Mouse (Mus musculus): Measurements from ENCODE around the gene Itgae.

The Itgae gene

GRCm38 (mm10) chr11:73090283-73090682, at the start of gene Itgae:
TSS of gene Itgae (plus strand) at chr11:73090583.
- no peak for DNase-seq (ENCODE audit: low read depth, low spot score)

GRCm38 (mm10) chr11:73044229-73044755, 46.1 kb upstream of the Itgae start:
- no peak for DNase-seq (ENCODE audit: low read depth, low spot score)

GRCm38 (mm10) chr11:73044789-73045188, 45.6 kb upstream of the Itgae start:
- DNase-seq (ENCODE audit: low read depth, low spot score) = no peak

- DNase-seq (ENCODE audit: low read depth, low spot score) = peak; percentile 96
Measured at GRCm38 (mm10) chr11:73047542-73047996, 42.8 kb upstream of the Itgae start, which contains the start of gene Ncbp3. TSS of gene Ncbp3 (plus strand) at chr11:73047783.

- DNase-seq (ENCODE audit: low read depth, low spot score) = no peak
Measured at GRCm38 (mm10) chr11:73048030-73048876, 42.1 kb upstream of the Itgae start.

- no peak for DNase-seq (ENCODE audit: low read depth, low spot score)
Measured at GRCm38 (mm10) chr11:73049335-73049734, 41.0 kb upstream of the Itgae start.

GRCm38 (mm10) chr11:73052795-73053194, 37.6 kb upstream of the Itgae start:
- no peak for DNase-seq (ENCODE audit: low read depth, low spot score)

GRCm38 (mm10) chr11:73057701-73058100, 32.7 kb upstream of the Itgae start:
- no peak for DNase-seq (ENCODE audit: low read depth, low spot score)

GRCm38 (mm10) chr11:73059630-73060029, 30.8 kb upstream of the Itgae start:
- no peak for DNase-seq (ENCODE audit: low read depth, low spot score)

- DNase-seq (ENCODE audit: low read depth, low spot score) = no peak
Measured at GRCm38 (mm10) chr11:73061413-73061812, 29.0 kb upstream of the Itgae start.

- DNase-seq (ENCODE audit: low read depth, low spot score) = no peak
Measured at GRCm38 (mm10) chr11:73071839-73072238, 18.5 kb upstream of the Itgae start.

- DNase-seq (ENCODE audit: low read depth, low spot score) = no peak
Measured at GRCm38 (mm10) chr11:73076295-73076694, 14.1 kb upstream of the Itgae start.

GRCm38 (mm10) chr11:73076733-73077132, 13.7 kb upstream of the Itgae start:
- DNase-seq (ENCODE audit: low read depth, low spot score) = no peak

- no peak for DNase-seq (ENCODE audit: low read depth, low spot score)
Measured at GRCm38 (mm10) chr11:73077211-73077720, 13.1 kb upstream of the Itgae start.

- no peak for DNase-seq (ENCODE audit: low read depth, low spot score)
Measured at GRCm38 (mm10) chr11:73078615-73079014, 11.8 kb upstream of the Itgae start.

- no peak for DNase-seq (ENCODE audit: low read depth, low spot score)
Measured at GRCm38 (mm10) chr11:73080306-73080705, 10.1 kb upstream of the Itgae start.

- no peak for DNase-seq (ENCODE audit: low read depth, low spot score)
Measured at GRCm38 (mm10) chr11:73084303-73084702, 6.1 kb upstream of the Itgae start.

GRCm38 (mm10) chr11:73084804-73085231, 5.6 kb upstream of the Itgae start:
- DNase-seq (ENCODE audit: low read depth, low spot score) = no peak

GRCm38 (mm10) chr11:73085391-73085790, 5.0 kb upstream of the Itgae start:
- DNase-seq (ENCODE audit: low read depth, low spot score) = no peak

- DNase-seq (ENCODE audit: low read depth, low spot score) = no peak
Measured at GRCm38 (mm10) chr11:73087700-73088480, 2.5 kb upstream of the Itgae start.

GRCm38 (mm10) chr11:73090826-73091225, 443 bp downstream of the Itgae start:
- no peak for DNase-seq (ENCODE audit: low read depth, low spot score)

- no peak for DNase-seq (ENCODE audit: low read depth, low spot score)
Measured at GRCm38 (mm10) chr11:73092057-73092456, 1.7 kb downstream of the Itgae start.

Data from WW6 (cell line).